Mouse (Mus musculus): ENCODE data around the gene Rsf1. TPM values are rescaled to one million over a fixed set of nuclear protein-coding genes. Genes with fewer than 3 reads are reported as not detected.

Rsf1 gene
- total and polyA plus RNA-seq, 3 experiments: 14.2 to 58.5 (median 33.4) TPM

- TF ChIP-seq GATA2 (IDR thresholded peaks at IDR 0.05; ENCODE audit: borderline replicate concordance, low read depth, low read length) (no peak), POLR2AphosphoS5 (IDR thresholded peaks at IDR 0.05; ENCODE audit: insufficient replicate concordance, low read depth, low read length) (no peak), TAL1 (conservative IDR thresholded peaks at IDR 0.05; ENCODE audit: low read depth, low read length) (no peak), CTCF (IDR thresholded peaks at IDR 0.05; ENCODE audit: low read depth, low read length) (no peak), GATA1 (IDR thresholded peaks at IDR 0.05; ENCODE audit: borderline replicate concordance, low read length) (no peak)
- H3K4me1 ChIP-seq (ENCODE audit: insufficient read depth, low read depth, low read length): peaks cover 22% of the 10 kb centered on the region
- ATAC-seq (ENCODE audit: extremely low read depth, insufficient number of reproducible peaks, low FRiP score, poor library complexity, severe bottlenecking) (no peak), DNase-seq (ENCODE audit: low spot score) (no peak)
- H3K9me3 ChIP-seq (replicated peaks): no peaks in the 10 kb centered on the region
- peaks cover 80% of the 10 kb centered on the region for H3K36me3 ChIP-seq (replicated peaks)
- no peak overlapping the region for H3K4me3 ChIP-seq (ENCODE audit: low read depth, low read length)
- H3K27me3 ChIP-seq (ENCODE audit: insufficient read depth, low read length): no peaks in the 10 kb centered on the region
Observed at GRCm38 (mm10) chr7:97707809-97708208, 128.1 kb downstream of the Rsf1 start.

GRCm38 (mm10) chr7:97709204-97709603 lies 129.5 kb downstream of the Rsf1 start:
- ATAC-seq (ENCODE audit: extremely low read depth, insufficient number of reproducible peaks, low FRiP score, poor library complexity, severe bottlenecking) (no peak), DNase-seq (ENCODE audit: low spot score) (no peak)
- no peaks in the 10 kb centered on the region for H3K27me3 ChIP-seq (ENCODE audit: insufficient read depth, low read length)
- no peak overlapping the region for H3K4me3 ChIP-seq (ENCODE audit: low read depth, low read length)
- no peak for TF ChIP-seq GATA2 (IDR thresholded peaks at IDR 0.05; ENCODE audit: borderline replicate concordance, low read depth, low read length)
- no peak for TF ChIP-seq GATA1 (IDR thresholded peaks at IDR 0.05; ENCODE audit: borderline replicate concordance, low read length)
- TF ChIP-seq CTCF (IDR thresholded peaks at IDR 0.05; ENCODE audit: low read depth, low read length): no peak
- TF ChIP-seq TAL1 (conservative IDR thresholded peaks at IDR 0.05; ENCODE audit: low read depth, low read length): no peak
- no peak for TF ChIP-seq POLR2AphosphoS5 (IDR thresholded peaks at IDR 0.05; ENCODE audit: insufficient replicate concordance, low read depth, low read length)
- peaks cover 16% of the 10 kb centered on the region for H3K4me1 ChIP-seq (ENCODE audit: insufficient read depth, low read depth, low read length)
- H3K9me3 ChIP-seq (replicated peaks): no peaks in the 10 kb centered on the region
- peaks cover 81% of the 10 kb centered on the region for H3K36me3 ChIP-seq (replicated peaks)

GRCm38 (mm10) chr7:97714651-97715050 lies 135.0 kb downstream of the Rsf1 start:
- no peaks in the 10 kb centered on the region for H3K9me3 ChIP-seq (replicated peaks)
- ATAC-seq (ENCODE audit: extremely low read depth, insufficient number of reproducible peaks, low FRiP score, poor library complexity, severe bottlenecking) (no peak), DNase-seq (ENCODE audit: low spot score) (no peak)
- H3K4me3 ChIP-seq (ENCODE audit: low read depth, low read length): no peak overlapping the region
- H3K36me3 ChIP-seq (replicated peaks): peaks cover 88% of the 10 kb centered on the region
- H3K4me1 ChIP-seq (ENCODE audit: insufficient read depth, low read depth, low read length): no peaks in the 10 kb centered on the region; the same call in 1 of the 2 replicates
- no peak for TF ChIP-seq CTCF (IDR thresholded peaks at IDR 0.05; ENCODE audit: low read depth, low read length)
- TF ChIP-seq GATA2 (IDR thresholded peaks at IDR 0.05; ENCODE audit: borderline replicate concordance, low read depth, low read length): no peak
- no peak for TF ChIP-seq POLR2AphosphoS5 (IDR thresholded peaks at IDR 0.05; ENCODE audit: insufficient replicate concordance, low read depth, low read length)
- no peak for TF ChIP-seq TAL1 (conservative IDR thresholded peaks at IDR 0.05; ENCODE audit: low read depth, low read length)
- TF ChIP-seq GATA1 (IDR thresholded peaks at IDR 0.05; ENCODE audit: borderline replicate concordance, low read length): no peak
- no peaks in the 10 kb centered on the region for H3K27me3 ChIP-seq (ENCODE audit: insufficient read depth, low read length)

- no peak for TF ChIP-seq TAL1 (conservative IDR thresholded peaks at IDR 0.05; ENCODE audit: low read depth, low read length)
- TF ChIP-seq POLR2AphosphoS5 (IDR thresholded peaks at IDR 0.05; ENCODE audit: insufficient replicate concordance, low read depth, low read length): no peak
- TF ChIP-seq GATA1 (IDR thresholded peaks at IDR 0.05; ENCODE audit: borderline replicate concordance, low read length): no peak
- TF ChIP-seq GATA2 (IDR thresholded peaks at IDR 0.05; ENCODE audit: borderline replicate concordance, low read depth, low read length): no peak
- no peak for TF ChIP-seq CTCF (IDR thresholded peaks at IDR 0.05; ENCODE audit: low read depth, low read length)
- ATAC-seq (ENCODE audit: extremely low read depth, insufficient number of reproducible peaks, low FRiP score, poor library complexity, severe bottlenecking) (no peak), DNase-seq (ENCODE audit: low spot score) (no peak)
- Histone ChIP-seq H3K4me3 (ENCODE audit: low read depth, low read length) (no peak overlapping the region), H3K27me3 (ENCODE audit: insufficient read depth, low read length) (no peaks in the 10 kb centered on the region), H3K36me3 (replicated peaks) (peaks cover 85% of the 10 kb centered on the region), H3K4me1 (ENCODE audit: insufficient read depth, low read depth, low read length) (peaks cover 8% of the 10 kb centered on the region), H3K9me3 (replicated peaks) (no peaks in the 10 kb centered on the region)
Observed at GRCm38 (mm10) chr7:97717326-97717725, 137.6 kb downstream of the Rsf1 start.

GRCm38 (mm10) chr7:97719078-97719477 lies 139.4 kb downstream of the Rsf1 start:
- H3K4me1 ChIP-seq (ENCODE audit: insufficient read depth, low read depth, low read length): peaks cover 25% of the 10 kb centered on the region
- no peak for ATAC-seq (ENCODE audit: extremely low read depth, insufficient number of reproducible peaks, low FRiP score, poor library complexity, severe bottlenecking)
- no peaks in the 10 kb centered on the region for H3K9me3 ChIP-seq (replicated peaks)
- TF ChIP-seq TAL1 (conservative IDR thresholded peaks at IDR 0.05; ENCODE audit: low read depth, low read length) (no peak), CTCF (IDR thresholded peaks at IDR 0.05; ENCODE audit: low read depth, low read length) (no peak)
- H3K27me3 ChIP-seq (ENCODE audit: insufficient read depth, low read length): no peaks in the 10 kb centered on the region
- no peak for DNase-seq (ENCODE audit: low spot score)
- H3K4me3 ChIP-seq (ENCODE audit: low read depth, low read length): no peak overlapping the region
- H3K36me3 ChIP-seq (replicated peaks): peaks cover 86% of the 10 kb centered on the region

- H3K4me3 ChIP-seq (ENCODE audit: low read depth, low read length): no peak overlapping the region
- H3K9me3 ChIP-seq (replicated peaks): no peaks in the 10 kb centered on the region
- DNase-seq (ENCODE audit: low spot score) (no peak), ATAC-seq (ENCODE audit: extremely low read depth, insufficient number of reproducible peaks, low FRiP score, poor library complexity, severe bottlenecking) (no peak)
- TF ChIP-seq GATA1 (IDR thresholded peaks at IDR 0.05; ENCODE audit: borderline replicate concordance, low read length) (no peak), GATA2 (IDR thresholded peaks at IDR 0.05; ENCODE audit: borderline replicate concordance, low read depth, low read length) (no peak), TAL1 (conservative IDR thresholded peaks at IDR 0.05; ENCODE audit: low read depth, low read length) (no peak), CTCF (IDR thresholded peaks at IDR 0.05; ENCODE audit: low read depth, low read length) (no peak), POLR2AphosphoS5 (IDR thresholded peaks at IDR 0.05; ENCODE audit: insufficient replicate concordance, low read depth, low read length) (no peak)
- H3K27me3 ChIP-seq (ENCODE audit: insufficient read depth, low read length): no peaks in the 10 kb centered on the region
- peaks cover 80% of the 10 kb centered on the region for H3K36me3 ChIP-seq (replicated peaks)
- peaks cover 35% of the 10 kb centered on the region for H3K4me1 ChIP-seq (ENCODE audit: insufficient read depth, low read depth, low read length)
Observed at GRCm38 (mm10) chr7:97720109-97720508, 140.4 kb downstream of the Rsf1 start.
